Mouse (Mus musculus): ENCODE results near the gene Apob. TPM values are rescaled to one million over a fixed set of nuclear protein-coding genes. Genes with fewer than 3 reads are reported as not detected.

The Apob gene
- not detected for total RNA-seq (2023)

DNA sequence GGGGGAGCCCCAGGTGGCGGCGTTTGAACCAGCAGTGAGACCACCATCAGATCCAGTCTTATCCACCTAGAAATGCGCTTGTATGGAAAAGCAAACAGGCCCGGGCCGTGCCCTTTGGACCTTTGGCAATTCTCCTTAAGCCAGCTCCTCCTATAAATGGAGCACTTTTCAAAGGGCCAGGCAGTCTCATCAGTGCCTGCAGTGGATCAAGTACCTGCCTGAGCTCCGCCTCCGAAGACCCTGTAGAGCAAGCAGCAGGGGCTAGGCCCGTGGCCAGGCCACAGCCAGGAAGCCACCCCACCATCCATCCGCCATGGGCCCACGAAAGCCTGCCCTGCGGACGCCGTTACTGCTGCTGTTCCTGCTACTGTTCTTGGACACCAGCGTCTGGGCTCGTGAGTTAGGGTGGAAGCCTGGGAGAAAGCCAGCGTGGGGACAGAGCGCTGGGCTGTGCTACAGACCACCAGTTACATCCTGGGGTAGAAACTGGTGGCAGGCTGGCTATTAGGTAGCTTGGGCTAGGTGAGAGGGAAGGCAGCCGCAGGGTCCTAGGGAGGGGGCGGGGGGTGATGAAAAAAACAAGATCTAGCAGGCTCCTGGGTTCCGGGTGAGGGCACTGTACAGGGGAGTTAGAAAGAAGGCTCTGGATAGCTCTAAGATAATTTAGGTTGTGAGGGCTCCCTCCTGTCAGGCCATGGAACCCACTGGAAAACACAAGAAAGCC is at the start of gene Apob:
Gene Apob, plus strand, starts transcription at position 183 of the 724 bp plus-strand sequence.

Other genes starting within 250 kb of the Apob start
- 10 to 100 TPM; 39.4 to 43.4 TPM for gene Ldah, start 230.5 kb downstream of the Apob start, total RNA-seq (2023)